Mouse (Mus musculus) cerebellum, postnatal 25 days (tissue): ENCODE data around the gene Skap2.
A peak's percentile ranks its signal among the peaks of the same experiment; 100 is the strongest.

ENCODE experiments used
- DNase-seq, 2 experiments: peaks; one replicate each; pipeline ENCODE4 v3.0.0; 2021; ENCODE audit warnings: mixed read lengths in 2 of 2

Gene Skap2

GRCm38 (mm10) chr6:52004995-52005394 is 7.4 kb downstream of the Skap2 start:
- DNase-seq, result no peak

DNA sequence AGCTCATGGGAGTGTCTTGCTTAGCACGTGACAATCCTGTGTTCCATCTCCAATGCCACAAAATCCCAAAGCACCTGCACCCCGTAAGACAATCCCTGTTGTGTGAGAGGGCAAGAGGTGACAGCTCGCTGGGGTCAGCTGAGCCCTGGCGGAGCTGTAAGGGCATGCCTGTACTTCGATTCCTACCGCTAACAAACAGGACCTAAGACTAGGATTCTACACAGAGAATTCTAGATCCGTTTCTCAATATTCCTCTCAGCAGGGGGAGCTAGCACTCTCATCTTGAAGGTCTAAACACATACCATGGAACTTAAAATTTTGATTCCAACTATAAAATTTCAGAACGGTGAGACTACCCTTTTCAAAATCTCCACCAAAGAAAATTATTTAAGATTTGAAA is 9.7 kb downstream of the Skap2 start:
- DNase-seq, result no peak

GRCm38 (mm10) chr6:51999157-51999478 is 13.2 kb downstream of the Skap2 start:
- no peak for DNase-seq

- no peak for DNase-seq
These were observed 13.8 kb downstream of the Skap2 start for GRCm38 (mm10) chr6:51998409-51999156.

DNA sequence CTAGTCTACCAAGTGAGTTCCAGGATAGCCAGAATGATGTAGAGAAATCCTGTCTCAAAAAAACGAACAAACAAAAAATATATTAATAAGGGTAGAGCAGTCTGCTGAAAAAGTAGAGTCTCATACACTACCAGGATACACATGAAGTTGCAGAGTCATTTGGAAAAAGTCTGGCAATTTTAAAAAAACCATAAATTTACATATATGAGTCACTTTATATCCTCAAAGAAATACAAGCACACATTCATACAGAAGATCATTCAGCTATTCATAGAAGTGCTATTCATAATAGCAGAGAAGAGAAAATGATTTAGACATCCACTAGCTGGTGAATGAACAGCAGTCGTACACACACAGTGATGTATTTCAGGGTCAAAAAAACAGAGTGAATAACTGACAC is 24.4 kb downstream of the Skap2 start:
- DNase-seq, result no peak

- DNase-seq, result peak; percentile 22 to 25
These were observed 34.7 kb downstream of the Skap2 start for GRCm38 (mm10) chr6:51977638-51978037.

GRCm38 (mm10) chr6:51975751-51976150 is 36.6 kb downstream of the Skap2 start:
- no peak for DNase-seq

DNA sequence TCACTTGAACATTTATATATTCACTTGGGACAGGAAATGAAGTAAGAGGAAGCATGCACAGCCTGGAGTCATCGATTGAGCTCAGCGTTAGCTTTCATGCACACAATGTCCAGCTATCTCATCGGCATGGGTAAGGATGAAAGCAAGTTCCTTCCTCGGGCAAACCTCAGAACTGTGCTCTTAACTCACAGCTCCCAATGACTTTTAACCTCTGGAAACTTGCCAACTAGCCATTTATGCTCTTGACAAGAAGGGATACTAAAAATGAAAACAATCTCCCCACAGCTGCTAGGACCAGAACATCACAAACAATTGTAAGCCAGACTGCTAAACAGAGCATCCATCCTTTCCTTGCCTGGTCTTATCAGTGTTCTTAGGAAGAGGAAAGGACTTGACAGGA is 53.4 kb downstream of the Skap2 start:
- DNase-seq, result no peak

DNA sequence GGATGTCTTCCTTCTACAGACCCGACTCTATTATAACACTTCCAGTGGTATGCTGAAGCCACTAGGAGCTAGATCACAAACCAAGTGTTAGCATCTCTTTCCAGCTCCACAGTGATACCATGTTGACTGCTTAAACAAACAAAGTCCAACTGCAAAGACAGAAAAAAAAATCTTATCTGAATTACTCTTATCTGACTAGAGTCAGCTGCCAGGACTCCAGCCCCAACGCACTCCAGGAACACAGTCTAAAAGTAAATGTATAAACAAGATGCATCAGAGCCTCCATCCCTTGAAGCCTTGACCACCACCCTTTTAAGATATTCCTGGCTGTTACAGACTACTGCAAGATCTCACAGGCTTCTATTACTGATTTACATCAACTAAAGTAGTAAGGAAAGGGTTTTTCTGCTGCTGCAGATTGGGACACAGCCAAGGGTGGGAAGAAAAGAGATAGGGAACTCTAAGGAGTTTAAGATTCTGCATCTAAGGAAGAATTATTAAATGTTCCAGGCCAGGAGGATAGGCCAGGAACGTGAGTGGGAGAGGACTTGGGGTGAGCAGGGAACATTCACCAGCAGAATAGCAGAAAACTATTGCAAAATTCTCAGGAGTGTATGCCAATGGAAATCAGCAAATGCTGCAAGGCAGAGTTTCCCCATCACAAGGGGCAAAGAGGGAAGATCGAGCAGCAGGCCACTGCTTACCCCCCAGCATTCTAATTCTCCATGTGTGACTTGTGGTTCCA is 56.1 kb downstream of the Skap2 start:
- no peak for DNase-seq

GRCm38 (mm10) chr6:51947661-51948060 is 64.7 kb downstream of the Skap2 start:
- no peak for DNase-seq

DNA sequence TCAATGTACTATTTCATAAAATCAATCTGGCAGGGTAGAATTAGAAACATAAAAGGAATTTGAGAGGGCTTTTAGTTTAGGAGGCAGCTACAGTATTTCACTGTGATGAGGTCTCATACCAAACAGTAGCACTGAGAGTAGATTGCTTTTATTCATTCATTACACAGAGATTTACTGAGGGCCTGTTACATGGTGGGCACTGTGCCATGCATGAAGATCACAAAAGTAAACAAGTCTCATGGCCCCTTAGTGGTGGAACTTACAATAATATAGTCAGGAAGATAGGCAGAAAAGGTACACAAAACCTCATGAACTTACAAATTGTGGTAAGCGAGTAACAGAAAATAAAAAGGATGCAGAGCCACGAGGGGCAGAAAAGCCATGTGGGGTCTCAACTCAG is 67.4 kb downstream of the Skap2 start:
- DNase-seq, result no peak

DNA sequence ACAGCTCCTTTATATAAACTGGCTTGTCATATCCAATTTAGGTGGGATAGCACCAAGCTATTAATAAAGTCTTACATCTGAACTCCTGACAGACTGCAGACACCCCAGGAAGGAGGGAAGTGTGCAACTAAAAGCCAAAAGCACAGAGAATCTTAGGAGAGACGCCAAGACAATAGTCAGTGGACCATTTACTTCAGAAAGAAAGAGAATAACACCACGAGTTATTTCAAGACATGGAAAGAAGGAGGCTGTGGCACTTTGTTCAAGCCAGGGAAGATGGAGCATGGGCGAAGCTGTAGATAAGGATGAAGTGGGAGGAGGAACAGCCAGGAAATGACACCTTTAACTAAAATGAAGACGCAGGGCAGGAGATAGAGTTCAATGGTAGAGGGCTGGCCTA is 78.4 kb downstream of the Skap2 start:
- no peak for DNase-seq

- DNase-seq, result no peak
These were observed 79.2 kb downstream of the Skap2 start for GRCm38 (mm10) chr6:51933034-51933611.

- no peak for DNase-seq
These were observed 85.2 kb downstream of the Skap2 start for GRCm38 (mm10) chr6:51927101-51927500.

GRCm38 (mm10) chr6:51921831-51922230 is 90.5 kb downstream of the Skap2 start:
- DNase-seq, result no peak

DNA sequence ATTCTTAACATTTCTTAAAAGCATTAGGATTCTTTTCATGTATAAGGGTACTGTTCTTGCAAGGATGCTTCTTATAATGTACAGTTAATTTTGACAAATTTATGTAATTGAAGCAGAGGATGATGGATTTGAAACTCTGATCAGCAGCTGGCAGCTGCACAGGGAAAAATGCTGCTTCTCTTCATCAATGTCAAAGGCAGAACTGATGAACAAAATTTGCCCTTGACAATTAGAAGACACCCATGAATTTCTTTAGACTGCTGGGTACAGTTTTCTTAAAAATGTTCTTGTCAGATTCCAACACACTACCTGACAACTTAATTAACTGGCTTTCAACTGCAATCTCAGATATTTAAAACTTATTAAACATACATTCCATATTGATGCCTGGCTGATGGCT is 103.9 kb downstream of the Skap2 start:
- no peak for DNase-seq

- DNase-seq, result no peak
These were observed 106.7 kb downstream of the Skap2 start for GRCm38 (mm10) chr6:51905659-51906058.

- DNase-seq, result no peak
These were observed 110.8 kb downstream of the Skap2 start for GRCm38 (mm10) chr6:51901544-51901943.

GRCm38 (mm10) chr6:51898318-51898994 is 113.9 kb downstream of the Skap2 start:
- no peak for DNase-seq

DNA sequence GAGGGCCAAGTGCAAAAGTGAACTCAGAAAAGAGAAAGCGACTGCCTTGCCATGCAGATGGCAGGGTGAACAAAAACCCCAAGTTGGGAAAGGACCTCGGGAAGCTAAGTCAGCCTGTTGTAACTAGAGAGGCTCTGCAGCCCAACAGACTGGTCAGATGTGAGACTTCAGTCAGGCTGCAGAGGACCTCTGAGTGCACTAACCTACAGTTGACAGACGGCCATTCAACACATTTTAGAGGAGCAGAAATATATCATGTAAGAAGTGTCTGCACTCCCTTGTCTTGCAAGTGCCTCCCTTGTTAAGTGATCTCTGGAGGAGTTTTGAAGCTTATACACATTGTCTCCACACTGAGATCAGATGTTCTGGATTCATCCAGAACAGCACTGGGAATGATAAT is 116.6 kb downstream of the Skap2 start:
- DNase-seq, result no peak

GRCm38 (mm10) chr6:51894717-51895116 is 117.6 kb downstream of the Skap2 start:
- no peak for DNase-seq

- no peak for DNase-seq
These were observed 122.0 kb downstream of the Skap2 start for GRCm38 (mm10) chr6:51890356-51890755.

- DNase-seq, result no peak
These were observed 122.5 kb downstream of the Skap2 start for GRCm38 (mm10) chr6:51889824-51890223.
